Mouse (Mus musculus) limb, embryonic 13.5 days (tissue): ENCODE data around the gene Ccdc84. TPM values are rescaled to one million over a fixed set of nuclear protein-coding genes. Genes with fewer than 3 reads are reported as not detected.
A peak's percentile ranks its signal among the peaks of the same experiment; 100 is the strongest.
"Not testable (repeated sequence)": the region's sequence is repeated elsewhere in the genome, so short reads cannot be mapped to it uniquely, and the experiment has no call there.

Experiments
- ATAC-seq: fragments of 200-750 bp; cut with Nextera tagmentation; 2 replicates; pipeline ENCODE4 v1.8.0; 2017; ENCODE audit warnings: low read depth, moderate number of reproducible peaks, moderate TSS enrichment; ENCODE audit not compliant: low FRiP score
- H3K27ac ChIP-seq: fragments of 300-500 bp; sonication (generic); 2 replicates; pipeline ENCODE4 v1.5.1; 2015; ENCODE audit warnings: inconsistent platforms, mild to moderate bottlenecking, moderate library complexity
- H3K27me3 ChIP-seq: fragments of 300-500 bp; sonication (generic); 2 replicates; pipeline ENCODE4 v1.6.1; 2015; ENCODE audit warnings: mild to moderate bottlenecking, inconsistent platforms
- H3K36me3 ChIP-seq: fragments of 300-500 bp; sonication (generic); 2 replicates; pipeline ENCODE4 v1.6.1; 2015; ENCODE audit warnings: inconsistent platforms, mild to moderate bottlenecking, moderate library complexity
- H3K4me1 ChIP-seq: fragments of 300-500 bp; sonication (generic); 2 replicates; pipeline ENCODE4 v1.6.1; 2015; ENCODE audit warnings: inconsistent platforms
- H3K4me2 ChIP-seq: fragments of 300-500 bp; sonication (generic); replicated peaks from 2 replicates; pipeline ENCODE4 v1.6.1; 2015; ENCODE audit warnings: inconsistent platforms, mild to moderate bottlenecking, moderate library complexity
- H3K4me3 ChIP-seq: fragments of 300-500 bp; sonication (generic); 2 replicates; pipeline ENCODE4 v1.5.1; 2015; ENCODE audit warnings: moderate library complexity, mild to moderate bottlenecking, inconsistent platforms
- H3K9ac ChIP-seq: fragments of 300-500 bp; sonication (generic); 2 replicates; pipeline ENCODE4 v1.6.1; 2015; ENCODE audit warnings: mild to moderate bottlenecking, inconsistent platforms
- H3K9me3 ChIP-seq: fragments of 300-500 bp; sonication (generic); 2 replicates; pipeline ENCODE4 v1.6.1; 2016; ENCODE audit warnings: inconsistent platforms
- WGBS: fragments of 180-500 bp; shearing (Covaris S2); methylation state at CpG from one replicate; pipeline ENCODE4 v1.1.7; 2015; 5-methylcytosine and 5-hydroxymethylcytosine counted together
- polyA plus RNA-seq: library from polyadenylated mRNA; unstranded; fragments of >200 nt; fragmentation: Nextera tagmentation; extraction: Ambion mirVana; gene quantifications from 2 replicates; pipeline ENCODE4 v1.2.1, GENCODE M21; 2015

The Ccdc84 gene
- polyA plus RNA-seq, result 32.2 and 35.5 TPM in 2 replicates

DNA sequence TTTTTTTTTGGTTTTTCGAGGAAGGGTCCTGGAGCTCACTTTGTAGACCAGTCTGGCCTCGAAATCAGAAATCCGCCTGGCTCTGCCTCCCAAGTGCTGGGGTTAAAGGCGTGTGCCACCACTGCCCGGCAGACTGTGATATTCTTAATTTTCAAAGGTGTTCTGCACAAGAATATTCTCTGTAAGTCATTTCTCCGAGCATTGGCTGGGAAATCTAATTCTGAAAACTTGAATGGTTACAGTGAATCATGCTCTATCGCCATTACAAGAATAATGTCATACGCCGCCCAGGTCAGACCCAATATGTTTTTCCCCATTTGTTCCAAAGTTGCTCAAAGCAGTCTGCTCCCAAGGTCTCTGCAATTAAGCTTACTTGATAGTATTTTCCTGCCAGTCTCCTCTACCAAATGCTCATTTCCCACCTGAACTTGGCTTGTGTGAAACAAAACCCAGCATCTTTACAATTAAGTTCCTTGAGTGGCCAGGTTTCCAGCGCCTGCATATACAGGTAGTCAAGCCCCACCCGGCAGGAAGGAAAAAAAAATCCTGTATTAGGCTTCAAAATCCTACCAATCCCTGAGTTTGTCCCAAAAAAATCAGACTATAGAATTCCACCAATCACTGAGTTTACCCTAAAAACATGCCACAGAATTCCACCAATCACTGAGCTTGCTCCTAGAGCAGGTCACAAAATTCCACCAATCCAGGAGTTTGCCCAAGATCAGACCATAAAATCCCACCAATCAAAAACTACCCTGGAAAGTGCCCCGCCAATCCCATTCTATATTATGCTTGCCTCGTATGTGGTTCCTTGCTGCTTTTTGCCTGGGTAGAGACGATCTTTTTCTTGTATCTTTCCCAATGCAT, at the start of gene Ccdc84:
TSS of gene Ccdc84 (minus strand) at position 51 of the 867 bp plus-strand sequence.
- Histone ChIP-seq H3K36me3 (peaks cover 21% of the 10 kb centered on the region), H3K9me3 (no peaks in the 10 kb centered on the region), H3K27me3 (no peaks in the 10 kb centered on the region), H3K9ac (peak within 1 kb of the TSS; percentile 85), H3K4me1 (peaks cover 11% of the 10 kb centered on the region), H3K4me2 (peak within 1 kb of the TSS; percentile 87), H3K4me3 (peak within 1 kb of the TSS; percentile 85), H3K27ac (peak within 1 kb of the TSS; percentile 79)
- ATAC-seq, result no peak
- WGBS, result 75% methylated on average over 14 of the region's 14 CpGs

GRCm38 (mm10) chr9:44461950-44462349, 43.6 kb upstream of the Ccdc84 start:
- H3K27ac ChIP-seq, result no peak overlapping the region
- peaks cover 7% of the 10 kb centered on the region; the same call in 1 of the 2 replicates for H3K4me1 ChIP-seq
- H3K4me2 ChIP-seq, result no peak overlapping the region
- no peaks in the 10 kb centered on the region for H3K36me3 ChIP-seq
- ATAC-seq, result no peak
- no peak overlapping the region for H3K4me3 ChIP-seq
- no peaks in the 10 kb centered on the region for H3K9me3 ChIP-seq
- WGBS, result 81% methylated on average over 5 of the region's 5 CpGs
- no peak overlapping the region for H3K9ac ChIP-seq
- H3K27me3 ChIP-seq, result peaks cover 5% of the 10 kb centered on the region

GRCm38 (mm10) chr9:44457035-44457742, 38.8 kb upstream of the Ccdc84 start:
- Histone ChIP-seq H3K27ac (no peak overlapping the region), H3K9me3 (no peaks in the 10 kb centered on the region), H3K4me1 (peaks cover 14% of the 10 kb centered on the region), H3K27me3 (peaks cover 26% of the 10 kb centered on the region), H3K4me2 (no peak overlapping the region; the same call in 1 of the 2 replicates), H3K4me3 (no peak overlapping the region), H3K36me3 (no peaks in the 10 kb centered on the region), H3K9ac (no peak overlapping the region; the same call in 1 of the 2 replicates)
- 7% methylated on average over 11 of the region's 11 CpGs for WGBS
- ATAC-seq, result peak; percentile 21; the same call in 1 of the 2 replicates

- WGBS, result 24% methylated on average over 4 of the region's 4 CpGs
- Histone ChIP-seq H3K27ac (no peak within 1 kb of the TSS), H3K4me2 (peak within 1 kb of the TSS; percentile 41; the same call in 1 of the 2 replicates), H3K4me3 (no peak within 1 kb of the TSS), H3K27me3 (peaks cover 26% of the 10 kb centered on the region), H3K9ac (peak within 1 kb of the TSS; percentile 45; the same call in 1 of the 2 replicates), H3K36me3 (no peaks in the 10 kb centered on the region), H3K9me3 (no peaks in the 10 kb centered on the region), H3K4me1 (peaks cover 14% of the 10 kb centered on the region)
- ATAC-seq, result no peak
Observed at GRCm38 (mm10) chr9:44454891-44455220, 36.5 kb upstream of the Ccdc84 start, which contains the start of gene Upk2. TSS of gene Upk2 (minus strand) at chr9:44454976.

DNA sequence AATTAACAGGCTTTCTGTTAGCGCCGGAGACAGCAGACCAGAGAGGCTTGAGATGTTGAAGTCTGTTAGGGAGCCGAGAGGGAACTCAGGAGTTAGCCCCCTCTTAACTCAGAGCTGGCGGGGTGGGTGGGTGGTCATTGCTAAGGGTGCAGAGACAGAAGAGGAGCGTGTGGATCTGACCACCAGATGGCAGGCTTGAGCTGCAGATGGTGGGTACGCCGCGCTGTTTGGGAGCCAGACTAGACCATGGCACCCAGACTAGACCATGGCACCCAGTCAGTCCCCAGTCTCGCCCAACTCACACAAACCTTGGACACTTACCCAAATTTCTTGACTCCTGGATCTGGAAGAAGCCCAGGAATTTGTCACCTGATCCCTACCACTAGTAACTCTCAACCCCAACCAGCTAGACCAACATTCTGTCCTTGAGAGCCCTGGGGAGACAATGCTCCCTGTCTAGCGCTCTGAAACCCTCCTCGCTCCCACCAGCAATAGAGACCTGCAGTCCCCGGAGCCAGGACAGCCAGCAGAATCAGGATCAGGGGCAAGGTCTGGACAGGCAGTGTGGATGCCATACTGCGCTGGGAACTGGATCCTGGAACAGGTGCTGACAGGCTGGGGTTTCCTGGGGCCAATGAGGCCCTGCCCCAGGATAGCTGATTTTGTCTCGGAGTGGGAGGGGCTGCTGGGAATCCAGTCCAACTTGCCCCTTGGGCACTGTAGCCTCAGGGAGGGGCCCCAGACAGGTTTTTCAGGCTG, 35.9 kb upstream of the Ccdc84 start:
- peak; percentile 86 for ATAC-seq
- Histone ChIP-seq H3K36me3 (no peaks in the 10 kb centered on the region), H3K27ac (no peak overlapping the region), H3K9ac (peak overlapping the region; percentile 45; the same call in 1 of the 2 replicates), H3K4me3 (no peak overlapping the region), H3K4me2 (peak overlapping the region; percentile 41; the same call in 1 of the 2 replicates), H3K27me3 (peaks cover 26% of the 10 kb centered on the region), H3K4me1 (peaks cover 14% of the 10 kb centered on the region), H3K9me3 (no peaks in the 10 kb centered on the region)
- 8% methylated on average over 14 of the region's 14 CpGs for WGBS

DNA sequence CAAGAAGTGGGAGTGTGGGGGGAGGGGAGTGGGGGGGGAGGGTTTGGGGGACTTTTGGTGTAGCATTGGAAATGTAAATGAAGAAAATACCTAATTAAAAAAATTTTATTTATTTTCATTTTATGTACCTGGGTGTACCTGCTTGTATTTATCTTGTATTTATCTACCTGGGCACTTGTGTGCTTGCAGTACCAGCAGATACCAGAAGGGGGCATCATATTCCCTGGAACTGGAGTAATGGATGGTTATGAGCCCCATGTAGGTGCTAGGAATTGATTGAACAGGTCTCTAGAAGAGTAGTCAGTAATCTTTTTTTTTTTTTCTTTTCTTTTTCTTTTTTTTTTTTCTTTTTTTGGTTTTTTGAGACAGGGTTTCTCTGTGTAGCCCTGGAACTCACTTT, 32.0 kb upstream of the Ccdc84 start:
- Histone ChIP-seq H3K4me1 (peaks cover 6% of the 10 kb centered on the region; the same call in 1 of the 2 replicates), H3K9ac (no peak overlapping the region), H3K4me2 (no peak overlapping the region), H3K9me3 (no peaks in the 10 kb centered on the region), H3K27me3 (peaks cover 17% of the 10 kb centered on the region; the same call in 1 of the 2 replicates), H3K27ac (no peak overlapping the region), H3K36me3 (no peaks in the 10 kb centered on the region), H3K4me3 (no peak overlapping the region)
- no peak for ATAC-seq

- H3K27ac ChIP-seq, H3K9ac ChIP-seq, H3K9me3 ChIP-seq, H3K36me3 ChIP-seq, H3K4me3 ChIP-seq, ATAC-seq, H3K4me2 ChIP-seq, H3K4me1 ChIP-seq, H3K27me3 ChIP-seq: not testable (repeated sequence)
- 81% methylated on average over 7 of the region's 7 CpGs for WGBS
Observed at GRCm38 (mm10) chr9:44444402-44445025, 26.1 kb upstream of the Ccdc84 start.

DNA sequence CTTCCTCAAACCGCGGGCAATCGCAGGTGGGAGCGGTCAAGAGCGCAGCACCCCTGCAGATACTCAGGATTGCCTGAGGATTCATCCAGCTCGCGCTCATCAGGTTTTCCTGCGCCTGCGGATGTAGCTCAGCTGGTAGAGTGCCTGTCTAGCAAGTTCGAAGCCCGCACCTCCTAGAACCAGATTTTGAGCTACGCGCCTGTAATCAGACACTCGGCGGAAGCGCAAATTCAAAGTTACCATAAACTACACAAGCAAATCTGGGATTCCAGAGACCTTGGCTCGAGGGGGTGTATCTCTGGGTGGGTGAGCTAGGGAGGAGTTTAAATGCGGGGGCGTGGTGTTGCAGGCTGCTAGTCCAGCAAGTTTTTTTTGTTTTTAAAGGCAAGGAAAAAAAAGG, 22.6 kb upstream of the Ccdc84 start, which contains the start of gene Foxr1:
TSS of gene Foxr1 (minus strand) at position 176 of the 400 bp plus-strand sequence.
- Histone ChIP-seq H3K9ac (no peak within 1 kb of the TSS), H3K36me3 (no peaks in the 10 kb centered on the region), H3K27me3 (no peaks in the 10 kb centered on the region), H3K4me3 (no peak within 1 kb of the TSS), H3K4me2 (no peak within 1 kb of the TSS), H3K4me1 (no peaks in the 10 kb centered on the region), H3K9me3 (no peaks in the 10 kb centered on the region), H3K27ac (no peak within 1 kb of the TSS)
- no peak for ATAC-seq
- 72% methylated on average over 19 of the region's 19 CpGs for WGBS

DNA sequence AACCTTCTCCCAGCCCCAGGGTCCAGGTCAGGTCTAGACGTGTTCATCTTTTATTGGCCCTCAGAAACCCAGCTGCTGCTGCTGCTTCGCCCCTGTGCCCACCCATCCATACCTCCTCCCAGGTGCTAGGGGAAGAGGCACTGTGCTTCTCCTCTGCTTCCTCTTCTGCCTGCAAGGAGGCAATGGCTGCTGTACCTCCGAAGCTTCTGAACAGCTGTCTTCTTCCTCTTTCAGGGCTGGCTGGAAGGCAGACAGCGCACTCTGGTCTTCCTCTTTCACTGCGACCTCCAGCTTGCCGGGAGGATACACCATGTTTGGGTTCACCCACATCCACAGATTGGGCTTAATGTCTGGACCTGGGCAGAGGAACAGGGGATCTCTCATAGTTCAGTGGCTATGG, 17.4 kb upstream of the Ccdc84 start:
- ATAC-seq, result no peak
- Histone ChIP-seq H3K9me3 (no peaks in the 10 kb centered on the region), H3K4me2 (no peak overlapping the region), H3K27me3 (no peaks in the 10 kb centered on the region), H3K4me1 (peaks cover 10% of the 10 kb centered on the region), H3K36me3 (no peaks in the 10 kb centered on the region), H3K27ac (no peak overlapping the region), H3K9ac (0 out of 2 replicates have a peak overlapping the region, but pooled peaks have one; percentile 9), H3K4me3 (no peak overlapping the region)
- WGBS, result 78% methylated on average over 6 of the region's 6 CpGs

DNA sequence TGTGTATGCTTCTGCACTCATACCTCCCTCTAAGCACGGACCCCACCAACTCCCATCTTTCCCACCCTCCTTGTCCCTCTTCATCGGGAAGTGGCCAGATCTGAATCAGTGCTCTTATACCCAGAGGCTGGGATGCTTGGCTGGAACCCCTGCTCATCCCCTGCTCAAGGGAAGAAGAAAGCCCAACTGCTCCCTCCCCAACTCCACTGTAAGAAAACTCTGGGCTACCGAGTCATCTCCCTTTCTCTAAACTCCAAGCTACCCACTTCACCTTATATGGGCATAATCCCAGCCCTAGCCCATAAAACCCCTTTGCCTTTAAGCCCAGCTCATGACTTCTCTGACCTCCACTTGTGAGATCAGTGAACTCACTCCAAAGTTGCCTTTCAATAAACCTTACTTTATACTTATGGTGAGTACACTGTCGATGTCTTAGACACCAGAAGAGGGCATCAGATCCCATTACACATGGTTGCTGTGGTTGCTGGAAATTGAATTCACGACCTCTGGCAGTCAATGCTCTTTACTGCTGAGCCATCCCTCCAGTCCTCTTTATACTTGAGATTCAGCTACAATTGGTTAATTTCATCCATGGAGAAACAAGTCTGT, 14.3 kb upstream of the Ccdc84 start:
- H3K27me3 ChIP-seq, result no peaks in the 10 kb centered on the region
- WGBS, result 48% methylated on average over 5 of the region's 5 CpGs
- ATAC-seq, result no peak
- H3K4me3 ChIP-seq, result no peak overlapping the region
- no peak overlapping the region for H3K9ac ChIP-seq
- H3K9me3 ChIP-seq, result no peaks in the 10 kb centered on the region
- no peak overlapping the region for H3K4me2 ChIP-seq
- peaks cover 10% of the 10 kb centered on the region for H3K4me1 ChIP-seq
- no peaks in the 10 kb centered on the region for H3K36me3 ChIP-seq
- H3K27ac ChIP-seq, result no peak overlapping the region

DNA sequence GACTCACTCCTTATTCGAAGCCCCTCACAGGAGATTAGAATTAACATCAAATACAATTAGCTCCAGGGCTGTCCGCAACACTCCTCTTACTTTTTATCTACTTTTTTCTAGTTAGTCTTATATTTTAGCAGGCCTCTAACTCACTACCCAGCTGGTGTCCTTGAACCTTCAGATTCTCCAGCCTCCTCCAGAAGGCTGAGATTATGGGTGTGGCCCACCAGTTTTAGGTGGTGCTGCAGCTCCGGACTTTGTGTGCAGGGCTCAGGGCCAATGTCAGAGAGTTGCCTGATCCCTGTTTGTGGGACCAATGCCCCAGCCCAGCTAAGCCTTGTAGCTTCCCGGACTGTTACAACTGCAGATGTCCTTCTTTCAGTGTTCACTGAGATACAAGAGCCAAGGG, 5.2 kb upstream of the Ccdc84 start:
- H3K4me1 ChIP-seq, result peaks cover under 1% of the 10 kb centered on the region; the same call in 1 of the 2 replicates
- H3K4me3 ChIP-seq, result no peak overlapping the region
- H3K36me3 ChIP-seq, result no peaks in the 10 kb centered on the region
- H3K27ac ChIP-seq, result no peak overlapping the region
- WGBS, result 88% methylated on average over 4 of the region's 4 CpGs
- H3K4me2 ChIP-seq, result no peak overlapping the region
- H3K9me3 ChIP-seq, result no peaks in the 10 kb centered on the region
- ATAC-seq, result no peak
- no peak overlapping the region for H3K9ac ChIP-seq
- H3K27me3 ChIP-seq, result no peaks in the 10 kb centered on the region
